Mouse (Mus musculus): Measurements from ENCODE around the gene N4bp3.
"Not testable (repeated sequence)": the region's sequence is repeated elsewhere in the genome, so short reads cannot be mapped to it uniquely, and the experiment has no call there.

The N4bp3 gene

GRCm38 (mm10) chr11:51627907-51628306, 22.7 kb downstream of the N4bp3 start:
- DNase-seq (ENCODE audit: low read depth), result no peak

GRCm38 (mm10) chr11:51627425-51627824, 23.2 kb downstream of the N4bp3 start:
- DNase-seq (ENCODE audit: low read depth), result no peak

- no peak for DNase-seq (ENCODE audit: low read depth)
Measured at GRCm38 (mm10) chr11:51625187-51625820, 25.3 kb downstream of the N4bp3 start.

- DNase-seq (ENCODE audit: low read depth), result no peak
Measured at GRCm38 (mm10) chr11:51622971-51623491, 27.6 kb downstream of the N4bp3 start.

- DNase-seq (ENCODE audit: low read depth), result no peak
Measured at GRCm38 (mm10) chr11:51621776-51622175, 28.9 kb downstream of the N4bp3 start.

GRCm38 (mm10) chr11:51620084-51620483, 30.6 kb downstream of the N4bp3 start:
- DNase-seq (ENCODE audit: low read depth), result no peak

GRCm38 (mm10) chr11:51619409-51620060, 31.1 kb downstream of the N4bp3 start, which contains the start of gene Nhp2:
Nhp2 (plus strand) TSS chr11:51619735.
- peak; percentile 98 for DNase-seq (ENCODE audit: low read depth)

GRCm38 (mm10) chr11:51618894-51619408, 31.7 kb downstream of the N4bp3 start:
- no peak for DNase-seq (ENCODE audit: low read depth)

- peak; percentile 67 for DNase-seq (ENCODE audit: low read depth)
Measured at GRCm38 (mm10) chr11:51617693-51618092, 32.9 kb downstream of the N4bp3 start.

GRCm38 (mm10) chr11:51616113-51616512, 34.5 kb downstream of the N4bp3 start:
- not testable (repeated sequence) for DNase-seq (ENCODE audit: low read depth)

GRCm38 (mm10) chr11:51615601-51616000, 35.0 kb downstream of the N4bp3 start:
- DNase-seq (ENCODE audit: low read depth), result peak; percentile 77

GRCm38 (mm10) chr11:51615129-51615528, 35.5 kb downstream of the N4bp3 start:
- DNase-seq (ENCODE audit: low read depth), result no peak

- no peak for DNase-seq (ENCODE audit: low read depth)
Measured at GRCm38 (mm10) chr11:51614256-51614655, 36.4 kb downstream of the N4bp3 start.

GRCm38 (mm10) chr11:51609940-51610339, 40.7 kb downstream of the N4bp3 start:
- DNase-seq (ENCODE audit: low read depth), result not testable (repeated sequence)

- DNase-seq (ENCODE audit: low read depth), result peak; percentile 66
Measured at GRCm38 (mm10) chr11:51609266-51609909, 41.3 kb downstream of the N4bp3 start.

- no peak for DNase-seq (ENCODE audit: low read depth)
Measured at GRCm38 (mm10) chr11:51607096-51607738, 43.4 kb downstream of the N4bp3 start.

GRCm38 (mm10) chr11:51606447-51607095, 44.1 kb downstream of the N4bp3 start, which contains the start of gene Hnrnpab:
Hnrnpab (minus strand) TSS chr11:51606847.
- DNase-seq (ENCODE audit: low read depth), result peak; percentile 97

- DNase-seq (ENCODE audit: low read depth), result peak; percentile 81
Measured at GRCm38 (mm10) chr11:51605602-51606446, 44.8 kb downstream of the N4bp3 start.

GRCm38 (mm10) chr11:51602253-51602652, 48.4 kb downstream of the N4bp3 start:
- DNase-seq (ENCODE audit: low read depth), result no peak

- DNase-seq (ENCODE audit: low read depth), result no peak
Measured at GRCm38 (mm10) chr11:51597553-51597952, 53.1 kb downstream of the N4bp3 start.
